In genomic region chr14:121080739-121081138, GRCm38 (mm10) we compare ENCODE assay signal across 20 mouse cellular contexts. TPM values are rescaled to one million over a fixed set of nuclear protein-coding genes. Genes with fewer than 3 reads are reported as not detected.
DNase-seq lines count a peak whose midpoint lies in the region; ATAC-seq and TF ChIP-seq lines count a peak whose summit lies in the region.
"Had no signal": no experiment of that assay in that cellular context is flagged by ENCODE, and none has a peak within 500 bp of the region (broad histone marks: within the 10 kb centered on the region; RNA-seq: fewer than 3 reads in every experiment).

No protein-coding gene starts in this region.

- no peak for TF ChIP-seq CTCF in olfactory bulb, adult 2 months (IDR thresholded peaks at IDR 0.05; ENCODE audit: insufficient read depth, low read depth, low read length)

- H3K27ac ChIP-seq in olfactory bulb, adult 2 months (ENCODE audit: insufficient read depth, low read depth, low read length) = peak overlapping the region; percentile 98

- 51% methylated on average over 5 of the region's 5 CpGs for WGBS in olfactory bulb, adult 2 months

- no peak overlapping the region for H3K4me3 ChIP-seq in olfactory bulb, adult 2 months (ENCODE audit: insufficient read depth, low read depth, low read length)

- TF ChIP-seq POLR2A in olfactory bulb, adult 2 months (IDR thresholded peaks at IDR 0.05; ENCODE audit: insufficient read depth, low read depth, low read length) = no peak

- DNase-seq in frontal cortex, adult 2 months (ENCODE audit: extremely low spot score in 1 of 2, low spot score in 1 of 2) = no peak
- DNase-seq in brain, adult 2 months (ENCODE audit: low read depth, low spot score) = peak; percentile 56
- DNase-seq in heart, postnatal 4 days = no peak
- no peak for DNase-seq in thymus, postnatal 25 days
- DNase-seq: adrenal gland, adult 2 months; adrenal gland, adult 8-10 months; adrenal gland, postnatal 10 days; adrenal gland, postnatal 14 days; adrenal gland, postnatal 25 days; adrenal gland, postnatal 36 days; B cell, adult 2 months; cerebellum, adult 11 months; cerebellum, adult 11-12 months; cerebellum, adult 18-20 months; cerebellum, adult 2 months had no signal

- peak; percentile 56; the same call in 1 of the 2 replicates for ATAC-seq in frontal cortex, adult (ENCODE audit: low TSS enrichment)
- ATAC-seq: activated CD4-positive, CD25-positive, alpha-beta regulatory T cell, adult 4 months; CD4-positive, CD25-positive, alpha-beta regulatory T cell, adult 4 months; Patski had no signal

- peaks cover 27% of the 10 kb centered on the region for H3K4me1 ChIP-seq in olfactory bulb, adult 2 months (ENCODE audit: control insufficient read depth, insufficient read depth, low read length)

RNA-seq across cellular contexts. Expression of gene Farp1, which starts 45.7 kb away (rescaled TPM):
- 66.5 and 69.9 TPM in 2 replicates for polyA plus RNA-seq in frontal cortex, adult 2 months (2012; rRNA removed)
- polyA plus RNA-seq in olfactory bulb, adult 2 months (2012; ENCODE audit: insufficient read depth, insufficient read length, low replicate concordance, missing spikeins) = not detected in 2 replicates
- 10 to 100 TPM; 42.9 to 43.2 TPM for total RNA-seq in heart, postnatal 4 days (2021)
